Mouse (Mus musculus) left cerebral cortex, postnatal 14 days (tissue): ENCODE results near the gene Idh1. TPM values are rescaled to one million over a fixed set of nuclear protein-coding genes. Genes with fewer than 3 reads are reported as not detected.
"Not testable (repeated sequence)": the region's sequence is repeated elsewhere in the genome, so short reads cannot be mapped to it uniquely, and the experiment has no call there.

Experiments
- DNase-seq, 2 experiments: peaks; one replicate each; pipeline ENCODE4 v3.0.0; 2021 to 2022; ENCODE audit warnings: low spot score in 2 of 2, mixed read lengths in 1 of 2
- intact Hi-C: fragments of 180-260 bp; cut with DNase I; formaldehyde crosslinking; loops from one replicate; pipeline ENCODE4 v1.15.1; 2025
- long read RNA-seq, 2 experiments: library from polyadenylated mRNA; stranded (forward); transcript quantifications; one replicate each; pipeline ENCODE4 v2.0.0; 2021
- total RNA-seq, 2 experiments: library from RNA; stranded (reverse); gene quantifications; 2 replicates each; pipeline ENCODE4 v1.2.3; 2021

Idh1 gene
- 10 to 100 TPM; 52.8 to 67.6 TPM for total RNA-seq
- long read RNA-seq, experiment 1, transcript Idh1-201 (9 exons, 2,302 nt) = major isoform, 84 of 92 reads
- long read RNA-seq, experiment 1, partial matches to known transcripts = 3 of 92 reads
- long read RNA-seq, experiment 1, other reads (novel, unspliced or antisense) = 3 of 92 reads
- long read RNA-seq, experiment 2, transcript Idh1-201 (9 exons, 2,302 nt) = major isoform, 67 of 75 reads
- long read RNA-seq, experiment 2, partial matches to known transcripts = 5 of 75 reads
- long read RNA-seq, experiment 2, other reads (novel, unspliced or antisense) = 2 of 75 reads

DNA sequence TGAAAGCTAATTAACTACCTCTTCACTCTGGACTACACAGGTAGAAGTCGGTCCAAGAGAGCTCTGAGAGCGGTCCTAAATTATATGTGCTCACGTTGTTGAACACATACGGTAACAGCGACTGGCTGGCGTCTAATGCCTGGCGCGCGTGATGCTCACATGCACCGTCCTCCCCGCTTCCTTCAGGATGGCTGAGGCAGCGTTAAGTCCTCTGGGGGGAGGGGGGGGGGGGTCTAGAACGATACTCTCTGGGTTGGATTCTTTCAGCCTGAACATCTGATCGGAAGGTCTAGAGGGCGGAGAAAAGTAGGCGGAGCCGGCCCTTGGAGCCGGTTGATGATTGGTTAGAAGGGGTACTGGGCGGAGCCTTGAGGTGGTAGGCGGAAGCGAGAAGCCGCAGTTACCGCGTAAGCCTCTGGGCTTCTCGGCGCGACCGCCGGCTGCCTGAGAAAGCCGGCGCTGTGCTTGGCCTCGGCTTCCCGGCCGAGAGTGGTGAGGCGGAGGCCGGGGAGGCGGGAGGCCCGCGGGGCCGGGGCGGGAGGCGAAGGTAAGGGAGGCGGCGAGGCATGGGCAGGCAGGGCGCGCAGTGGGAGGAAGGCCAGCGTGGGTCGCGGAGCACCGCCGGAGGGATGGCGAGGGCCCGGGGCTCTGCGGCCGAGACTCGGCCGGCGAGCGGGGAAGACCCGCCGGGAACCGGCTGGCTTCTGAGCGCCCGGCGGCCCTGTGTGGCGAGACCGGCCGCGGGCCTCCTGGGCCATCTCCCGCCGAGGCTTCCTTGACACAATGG lies at the start of gene Idh1, which contains the start of gene Pikfyve:
Gene Idh1, minus strand, starts transcription at position 214 of the 787 bp plus-strand sequence.
Gene Pikfyve, plus strand, starts transcription at position 397 of the 787 bp plus-strand sequence.
- intact Hi-C loops = no loop called here
- DNase-seq = peak; percentile 98 to 99

DNA sequence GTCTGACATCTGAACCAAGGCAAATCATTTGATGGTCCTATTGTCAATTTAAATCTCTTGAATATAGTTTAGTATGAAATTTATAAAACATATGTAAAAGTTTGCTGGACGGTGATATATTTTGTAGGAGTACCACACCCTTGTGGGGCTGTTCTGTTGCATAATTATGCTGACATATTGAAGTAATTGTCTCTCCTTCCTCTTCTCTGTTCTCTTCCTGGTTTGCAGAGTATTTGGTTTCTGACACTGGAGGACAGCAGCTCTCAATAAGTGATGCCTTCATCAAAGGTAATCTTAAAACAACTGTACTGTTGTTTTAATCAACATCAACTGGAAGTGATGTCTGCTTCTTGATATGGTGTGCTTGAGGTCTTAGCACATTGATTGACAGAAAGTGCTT lies 44.3 kb upstream of the Idh1 start:
- intact Hi-C loops = no loop called here
- DNase-seq = no peak

DNA sequence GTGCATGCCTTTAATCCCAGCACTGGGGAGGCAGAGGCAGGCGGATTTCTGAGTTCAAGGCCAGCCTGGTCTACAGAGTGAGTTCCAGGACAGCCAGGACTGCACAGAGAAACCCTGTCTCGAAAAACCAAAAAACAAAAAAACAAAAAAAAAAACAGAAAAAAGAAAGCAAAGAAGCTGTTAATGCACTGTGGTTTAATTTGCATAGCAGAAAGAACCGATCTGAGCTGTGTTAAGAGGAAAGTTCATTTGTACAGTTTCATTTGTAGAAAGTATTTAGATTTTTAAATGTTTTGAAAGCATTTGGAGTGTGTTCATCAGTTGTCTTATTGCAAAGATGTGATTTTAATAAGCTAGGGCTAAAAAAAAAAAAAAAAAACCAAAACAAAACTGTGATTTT lies 43.5 kb upstream of the Idh1 start:
- DNase-seq, intact Hi-C loops: not testable (repeated sequence)

DNA sequence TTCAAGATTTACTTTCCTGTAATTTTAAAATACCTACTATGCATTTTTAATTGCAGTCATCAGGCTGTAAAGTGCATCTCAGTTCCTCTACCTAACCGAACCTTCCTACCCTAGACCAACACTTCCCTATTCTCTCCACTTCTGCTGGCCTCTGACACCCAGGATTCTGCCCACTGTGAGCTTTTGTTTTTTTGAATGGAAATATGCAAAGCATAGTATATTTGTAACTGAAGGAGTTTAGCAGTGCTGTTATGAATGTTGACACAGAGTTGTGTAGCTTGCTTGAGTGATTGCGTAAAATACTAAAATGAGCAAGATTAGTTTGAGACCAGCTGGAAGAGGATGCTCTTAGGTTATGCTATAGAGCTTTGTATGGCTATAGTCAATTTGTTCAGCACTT lies 41.4 kb upstream of the Idh1 start:
- DNase-seq = no peak
- intact Hi-C loops = no loop called here

DNA sequence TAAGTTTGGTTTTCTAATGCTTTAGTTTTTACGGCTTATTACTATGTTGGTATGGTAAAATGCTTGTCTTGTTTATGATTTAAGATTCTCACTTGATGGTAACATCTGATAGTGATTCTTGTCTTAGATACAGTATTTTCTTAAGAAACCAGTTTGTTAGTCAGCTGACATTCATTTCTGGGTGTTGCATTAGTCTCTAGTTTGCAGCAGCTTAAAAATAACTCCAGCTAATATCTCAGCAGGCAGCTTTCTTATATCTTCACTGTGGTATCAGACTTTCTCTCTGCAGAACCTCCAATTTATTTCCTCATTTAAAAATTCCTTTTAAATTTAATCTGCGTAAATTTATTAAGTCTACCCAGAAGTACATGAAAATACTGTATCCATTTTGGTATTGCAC lies 37.4 kb upstream of the Idh1 start:
- intact Hi-C loops = no loop called here
- no peak for DNase-seq

DNA sequence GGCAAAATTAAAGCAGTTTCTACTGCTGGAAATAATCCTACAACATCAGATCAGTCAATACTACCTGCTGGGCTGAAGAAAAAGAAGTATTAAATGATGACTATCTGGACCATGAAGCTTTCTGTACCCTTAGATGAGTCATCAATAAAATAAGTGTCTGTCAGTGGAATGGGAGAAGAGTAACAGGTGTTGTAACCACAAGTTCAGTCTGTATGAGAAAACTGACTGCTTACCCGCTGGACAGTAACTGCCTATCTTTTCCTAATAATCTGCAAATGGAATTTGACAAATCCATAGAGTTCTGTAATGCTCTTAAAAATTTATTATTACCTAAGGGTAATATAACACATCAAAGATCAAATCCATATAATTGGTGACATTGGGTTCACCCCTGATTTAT lies 31.7 kb upstream of the Idh1 start:
- DNase-seq = no peak
- intact Hi-C loops = no loop called here

DNA sequence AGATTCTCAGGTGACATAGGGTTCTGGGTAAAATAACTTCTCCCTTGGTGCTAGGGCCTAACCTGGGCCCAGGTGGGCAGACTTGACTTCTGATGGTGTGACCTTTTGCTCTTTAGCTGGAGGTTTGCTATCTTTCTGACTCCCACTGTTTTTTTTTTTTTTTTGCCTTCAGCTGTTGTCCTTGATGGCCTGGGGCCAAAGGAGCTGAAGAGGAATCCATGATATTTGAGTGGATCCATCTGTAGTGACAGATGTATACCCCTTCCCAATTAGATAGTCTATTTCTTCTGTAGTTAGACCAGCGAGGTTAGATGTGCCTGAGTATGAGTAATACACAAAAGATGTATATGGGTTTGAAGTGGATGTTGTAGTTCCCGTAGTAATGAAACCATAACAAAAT lies 31.3 kb upstream of the Idh1 start:
- intact Hi-C loops = no loop called here

DNA sequence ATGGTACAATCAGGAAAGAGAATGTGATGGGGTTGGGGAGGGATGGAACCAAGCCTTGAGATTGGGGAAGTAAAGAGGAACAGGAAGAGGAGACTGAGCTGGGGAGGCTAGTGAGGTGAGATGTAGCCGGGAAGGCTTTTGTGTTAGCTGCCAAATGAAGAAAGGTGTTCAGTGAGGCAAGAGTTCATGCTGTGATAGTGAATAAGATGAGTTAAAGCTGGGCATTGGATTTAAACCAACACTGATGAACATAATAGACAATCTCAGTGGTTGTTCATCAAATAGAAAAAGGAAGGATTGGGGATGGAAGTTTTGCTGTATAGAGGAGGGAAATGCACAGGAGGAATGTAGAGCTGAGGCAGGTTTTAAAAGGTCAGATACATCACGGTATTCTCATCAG lies 26.9 kb upstream of the Idh1 start:
- DNase-seq = no peak
- intact Hi-C loops = no loop called here

More for the DNA sequence above, 31.3 kb upstream of the Idh1 start:
- DNase-seq = no peak

DNA sequence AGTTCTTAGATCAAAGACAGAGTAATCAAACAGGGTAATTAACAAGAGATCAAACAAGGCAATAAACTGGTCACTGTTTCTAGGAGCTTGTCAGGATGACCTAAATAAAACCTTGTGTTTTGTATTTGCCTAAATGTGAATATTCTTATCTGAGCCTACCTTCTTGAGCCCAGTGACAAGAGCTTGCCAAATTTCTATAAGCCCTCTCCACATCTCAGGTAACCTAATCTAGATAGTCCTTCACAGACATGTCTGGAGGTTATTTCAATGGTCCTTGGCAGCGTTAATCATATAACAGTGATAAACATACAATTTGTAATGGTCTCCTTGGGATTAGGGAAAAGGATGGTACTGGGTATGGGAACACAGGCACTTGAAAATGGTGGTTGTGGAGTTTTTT lies 18.0 kb upstream of the Idh1 start:
- DNase-seq = no peak
- intact Hi-C loops = no loop called here

DNA sequence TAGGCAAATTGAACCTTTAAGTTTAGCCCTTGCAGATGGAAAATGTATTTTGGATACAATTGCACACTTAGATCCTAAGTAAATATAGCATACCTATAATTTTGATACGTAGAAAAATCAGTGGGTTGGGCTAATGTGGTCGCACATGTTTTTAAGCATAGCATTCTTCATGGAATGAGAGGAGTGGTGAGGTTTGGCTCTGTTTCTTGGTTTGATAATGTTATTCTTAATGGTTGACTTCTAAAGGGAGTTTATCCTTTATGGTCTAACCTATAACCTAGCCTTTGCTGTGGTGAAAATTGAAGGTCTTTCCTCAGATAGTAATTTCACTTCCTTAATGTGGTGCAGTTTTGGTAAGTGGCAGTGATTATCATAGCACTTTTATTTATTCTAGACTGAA lies 12.6 kb upstream of the Idh1 start:
- intact Hi-C loops = no loop called here
- DNase-seq = no peak

DNA sequence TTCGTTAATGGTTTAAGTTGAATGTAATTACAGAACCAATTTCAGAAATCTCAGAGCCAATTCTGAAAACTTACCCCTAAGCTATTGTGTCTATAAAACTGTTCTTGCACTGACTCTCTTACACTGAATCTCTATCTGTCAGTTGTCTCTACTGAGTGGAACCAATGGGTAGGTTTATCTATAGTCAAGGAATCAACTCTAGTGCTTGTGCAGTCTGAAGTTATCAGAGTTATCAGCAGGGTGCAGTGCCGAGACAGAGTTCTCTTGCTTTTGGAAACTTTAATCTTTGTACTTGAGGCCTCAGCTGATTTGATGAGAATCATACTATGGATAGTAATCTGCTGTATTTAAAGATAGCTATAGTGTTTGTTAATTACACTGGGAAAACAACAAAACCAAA lies 12.1 kb upstream of the Idh1 start:
- DNase-seq = no peak
- intact Hi-C loops = no loop called here

DNA sequence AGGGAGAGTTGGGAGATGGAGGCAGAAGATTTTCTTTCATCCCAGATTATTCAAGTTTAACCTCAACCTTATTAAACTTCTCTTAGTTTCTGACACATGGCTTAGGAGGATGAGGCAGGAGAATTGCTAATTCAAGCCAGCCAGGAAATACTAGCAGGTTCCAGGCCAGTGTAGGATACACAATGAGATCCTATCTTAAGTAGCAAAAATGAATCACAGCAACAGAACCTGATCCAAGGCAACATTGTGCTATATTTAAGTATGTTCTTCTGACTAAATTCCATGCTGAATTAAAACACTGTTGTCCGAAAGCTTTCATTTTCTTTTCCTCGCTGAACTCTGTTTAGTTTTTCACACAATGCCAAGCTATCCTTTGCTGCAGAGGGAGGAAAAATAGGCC lies 6.9 kb upstream of the Idh1 start:
- intact Hi-C loops = no loop called here
- no peak for DNase-seq

DNA sequence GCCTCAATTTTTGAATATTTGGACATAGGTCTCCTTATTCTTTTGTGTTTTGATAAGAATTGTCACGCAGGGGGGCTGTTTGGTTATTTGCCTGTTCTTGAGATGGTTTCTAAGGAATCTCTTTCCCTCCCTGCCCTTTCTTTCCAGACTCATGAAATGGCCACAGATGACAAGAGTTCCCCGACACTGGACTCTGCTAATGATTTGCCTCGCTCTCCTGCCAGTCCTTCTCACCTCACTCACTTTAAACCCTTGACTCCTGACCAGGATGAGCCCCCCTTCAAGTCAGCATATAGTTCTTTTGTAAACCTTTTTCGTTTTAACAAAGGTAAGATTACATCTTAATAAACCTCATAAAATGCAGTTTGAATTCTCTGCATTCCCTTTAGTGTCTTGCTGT lies 3.9 kb upstream of the Idh1 start:
- no peak for DNase-seq
- intact Hi-C loops = no loop called here

DNA sequence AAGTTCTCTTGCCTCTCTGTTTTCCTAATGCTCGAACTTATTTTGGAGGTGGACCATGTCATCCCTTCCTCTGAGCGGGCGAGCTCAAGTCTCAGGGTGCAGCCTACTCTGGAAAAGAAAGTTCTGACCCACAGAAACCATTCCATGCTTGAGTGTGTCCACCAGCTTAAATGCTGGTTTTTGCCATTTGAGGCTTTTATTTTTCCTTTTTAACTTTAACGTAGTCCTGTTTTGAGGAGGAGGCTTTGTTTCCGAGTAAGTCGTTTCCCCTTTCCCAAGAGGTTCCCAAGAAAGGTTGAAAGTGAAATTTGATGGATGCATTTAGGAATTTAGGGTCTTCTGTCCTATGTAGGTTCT lies 752 bp upstream of the Idh1 start:
- intact Hi-C loops = no loop called here

DNA sequence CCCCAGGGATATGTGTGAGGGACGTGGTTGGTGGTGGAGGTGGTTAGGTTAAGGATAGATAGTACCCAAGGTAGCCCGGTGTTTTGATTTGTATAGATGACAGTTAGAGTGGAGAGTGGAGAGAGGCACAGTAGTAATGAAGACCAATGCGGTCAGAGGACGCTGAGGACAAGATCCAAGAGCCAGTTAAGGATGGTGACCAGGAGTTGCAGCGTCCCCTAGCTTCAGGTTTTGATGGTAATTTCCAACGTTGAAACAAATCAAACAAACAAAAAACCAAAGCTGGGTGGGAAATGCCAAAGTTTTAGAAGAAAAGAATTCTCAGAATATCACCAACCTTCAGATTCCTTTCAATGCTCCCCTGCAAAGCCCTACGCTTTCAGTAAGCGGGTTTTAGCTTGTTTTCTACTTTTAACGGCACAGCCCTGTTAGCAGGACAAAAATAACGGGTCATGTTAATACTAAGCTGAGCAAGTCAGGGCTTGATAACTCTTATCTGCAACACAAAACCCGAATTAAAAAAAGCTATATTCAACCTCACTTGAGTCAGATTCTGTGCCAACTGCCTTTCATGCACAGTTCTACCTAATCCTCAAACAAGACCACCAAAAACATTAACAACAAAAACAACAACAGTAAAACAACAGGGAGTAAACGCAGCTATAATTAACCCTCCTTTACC lies 635 bp downstream of the Idh1 start:
- intact Hi-C loops = no loop called here
- DNase-seq = no peak

More for the DNA sequence above, 752 bp upstream of the Idh1 start:
- DNase-seq = no peak

DNA sequence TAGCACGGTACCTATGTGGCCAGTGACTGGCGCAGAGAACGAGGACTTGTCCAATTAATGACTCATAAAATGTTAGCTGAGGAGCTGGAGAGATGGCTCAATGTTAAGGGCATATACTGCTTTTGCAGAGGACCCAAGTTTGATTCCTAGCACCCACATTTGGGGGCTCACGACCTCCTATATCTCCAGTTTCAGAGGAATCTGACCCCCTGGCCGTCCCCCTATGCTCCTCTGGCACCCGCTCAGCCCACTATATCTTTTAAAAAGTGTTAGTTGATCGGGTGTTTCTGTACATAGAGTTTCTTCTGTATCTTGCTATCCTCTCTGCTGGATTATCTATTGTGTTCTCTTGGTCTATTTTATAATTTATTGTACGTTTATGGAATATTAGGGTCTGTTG lies 1.3 kb downstream of the Idh1 start:
- no peak for DNase-seq
- intact Hi-C loops = no loop called here

DNA sequence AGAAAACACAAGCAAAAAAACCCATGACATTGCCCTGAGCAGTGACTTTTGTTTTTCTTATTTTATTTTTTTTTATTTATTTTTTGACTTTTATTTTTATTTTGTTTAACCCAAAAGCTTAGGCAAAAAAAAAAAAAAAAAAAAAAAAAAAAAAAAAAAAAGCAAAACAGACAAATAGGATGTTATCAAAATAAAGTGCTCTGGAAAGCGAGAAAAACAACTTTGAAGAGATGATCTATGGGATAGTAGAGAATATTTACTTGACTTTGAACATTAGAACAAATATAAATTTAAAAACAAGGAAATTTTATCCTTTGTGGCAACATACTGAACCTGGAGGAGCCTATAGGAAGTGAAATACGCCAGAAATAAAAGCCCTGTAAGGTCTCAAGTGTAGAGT lies 2.3 kb downstream of the Idh1 start:
- DNase-seq = no peak
- intact Hi-C loops = no loop called here

DNA sequence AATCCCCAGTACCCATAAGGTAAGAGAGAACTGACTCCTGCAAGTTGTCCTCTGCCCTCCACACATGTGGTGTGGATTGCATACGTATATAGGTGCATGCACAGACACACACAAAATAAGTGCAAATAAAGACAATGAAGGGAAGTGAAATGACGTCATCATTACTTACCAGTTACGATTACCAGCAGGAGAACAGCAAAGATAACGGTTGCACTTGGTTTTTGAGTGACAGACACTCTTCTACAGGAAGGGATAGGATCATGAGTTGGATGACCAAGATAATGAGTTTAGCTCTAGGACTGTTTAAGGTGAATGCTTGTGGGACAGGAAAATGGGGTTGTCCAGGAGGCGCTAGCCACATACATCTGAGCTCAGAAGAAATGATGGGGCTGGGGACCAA lies 4.8 kb downstream of the Idh1 start:
- intact Hi-C loops = no loop called here
- no peak for DNase-seq

DNA sequence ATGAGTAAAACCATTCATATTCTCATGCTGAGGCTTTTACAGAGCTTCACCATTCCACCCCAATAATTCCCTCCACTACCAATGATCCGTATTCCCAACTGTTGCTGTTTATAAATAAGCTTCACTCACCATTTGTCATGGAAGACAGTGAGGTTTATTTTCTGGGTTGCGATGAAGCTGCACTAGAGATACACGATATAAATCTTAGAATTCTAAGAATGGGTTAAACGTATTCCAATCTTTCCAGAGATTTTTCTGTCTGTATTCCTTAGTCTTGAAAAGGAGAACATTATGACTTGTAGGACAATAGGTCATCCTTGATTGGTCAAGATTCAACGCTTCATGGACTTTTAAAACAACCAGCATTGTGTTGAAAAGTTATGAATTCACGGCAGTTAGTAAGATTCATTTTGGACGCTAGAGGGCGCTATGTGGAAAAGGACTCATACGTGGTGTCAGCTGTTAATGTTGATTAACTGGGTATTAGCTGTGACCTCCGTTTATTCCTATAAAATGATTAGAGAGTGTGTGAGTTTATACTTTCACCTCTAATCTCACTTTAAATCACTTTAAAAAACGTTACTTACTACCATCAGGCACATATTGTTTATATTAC lies 6.6 kb downstream of the Idh1 start:
- peak; percentile 73 to 79 for DNase-seq
- intact Hi-C loops = loop anchor here (5.0 kb wide), 1 partner anchor 132 kb away; no protein-coding TSS in a partner anchor

DNA sequence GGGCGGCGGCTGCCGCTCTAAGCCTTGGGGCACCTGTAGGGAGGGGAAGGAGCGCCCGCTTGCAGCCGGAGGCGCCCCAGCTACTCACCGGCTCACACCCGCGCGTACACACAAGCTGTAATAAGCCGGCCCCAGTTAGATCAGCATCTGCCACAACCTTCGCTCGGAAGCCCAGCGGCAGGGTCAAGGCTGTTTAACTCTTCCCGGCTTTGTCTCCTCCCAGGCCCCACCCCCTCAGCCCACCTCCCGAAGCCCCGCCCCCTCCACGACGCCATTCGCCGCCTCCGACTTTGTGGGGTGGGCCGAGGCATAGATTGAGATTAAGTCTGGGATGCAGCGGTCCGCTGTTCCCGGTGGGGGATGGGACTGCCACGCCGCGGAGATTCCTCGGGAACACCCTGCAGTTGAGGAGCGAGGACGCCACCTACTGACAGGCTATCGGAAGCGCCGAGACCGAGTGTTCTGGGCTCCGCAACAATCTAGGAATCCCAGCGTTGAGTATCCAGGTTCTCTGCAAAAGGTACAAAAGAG lies 7.3 kb downstream of the Idh1 start:
- intact Hi-C loops = loop anchor here (5.0 kb wide), 1 partner anchor 132 kb away; no protein-coding TSS in a partner anchor
- DNase-seq = peak; percentile 98
